Mouse (Mus musculus): ENCODE data around the gene Col20a1.

The Col20a1 gene

DNA sequence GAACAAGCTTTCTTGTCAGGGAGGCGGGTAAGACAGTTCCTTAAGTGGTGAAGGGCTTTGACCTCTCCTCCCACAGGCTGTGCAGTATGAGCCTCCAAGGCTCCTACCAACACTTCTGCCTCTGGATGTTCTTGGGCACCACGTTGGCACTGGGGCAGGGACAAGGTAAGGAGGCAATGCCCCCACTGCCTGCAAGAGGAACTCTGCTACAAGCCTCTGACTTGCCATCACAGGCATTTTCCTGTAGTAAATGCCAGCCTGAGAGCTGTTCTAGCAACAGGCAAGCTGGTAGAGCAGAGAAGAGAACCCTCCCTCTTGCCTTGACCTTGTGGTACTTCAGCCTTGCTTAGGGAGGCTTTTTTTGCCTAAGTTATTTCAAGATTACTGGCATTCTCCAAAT lies at the start of gene Col20a1:
Gene Col20a1, plus strand, starts transcription at position 87 of the 400 bp plus-strand sequence.
- DNase-seq (ENCODE audit: low read depth, low spot score): no peak

DNA sequence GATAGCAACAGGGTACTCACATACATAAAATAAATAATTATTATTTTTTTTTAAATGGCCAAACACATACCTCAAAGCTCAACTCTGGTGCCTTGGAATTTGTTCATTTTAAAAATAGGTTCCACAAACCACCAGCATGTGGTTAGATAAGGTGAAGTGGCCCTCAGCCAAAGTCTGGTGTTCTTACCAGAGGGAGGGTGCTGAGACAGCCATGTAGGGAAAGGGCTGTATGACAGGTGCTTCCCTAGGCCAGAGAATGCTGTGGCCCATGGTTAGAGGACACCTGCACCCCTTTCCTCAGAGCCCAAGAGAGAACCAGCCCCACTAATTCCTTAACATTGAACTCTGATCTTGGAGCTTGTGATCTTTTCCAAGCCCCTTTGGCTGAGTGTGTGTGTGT lies 46.1 kb upstream of the Col20a1 start:
- no peak for DNase-seq (ENCODE audit: low read depth, low spot score)

- DNase-seq (ENCODE audit: low read depth, low spot score): peak; percentile 73
These were observed 44.5 kb upstream of the Col20a1 start for GRCm38 (mm10) chr2:180941869-180942268.

DNA sequence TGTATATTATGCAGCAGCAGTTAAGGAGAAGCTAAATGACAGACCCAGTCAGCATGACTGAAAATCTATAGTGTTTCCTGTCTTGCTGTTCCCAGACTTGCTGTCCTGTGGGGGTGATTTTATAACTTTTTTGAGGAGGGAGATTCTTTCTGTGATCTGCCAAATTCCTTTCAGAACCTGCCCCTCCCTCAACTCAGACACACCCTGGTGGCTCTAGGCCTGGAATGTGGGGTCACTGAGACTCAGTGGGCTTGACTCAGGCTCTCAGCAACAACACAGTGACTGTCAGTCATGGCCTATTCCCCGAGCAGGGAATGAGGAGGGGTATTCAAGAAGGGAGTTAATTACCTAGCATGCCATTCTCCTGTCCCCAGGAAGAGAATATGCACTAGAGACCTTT lies 36.4 kb upstream of the Col20a1 start:
- DNase-seq (ENCODE audit: low read depth, low spot score): no peak

GRCm38 (mm10) chr2:180952731-180953171 lies 33.6 kb upstream of the Col20a1 start:
- no peak for DNase-seq (ENCODE audit: low read depth, low spot score)

- DNase-seq (ENCODE audit: low read depth, low spot score): no peak
These were observed 32.7 kb upstream of the Col20a1 start for GRCm38 (mm10) chr2:180953638-180954037.

DNA sequence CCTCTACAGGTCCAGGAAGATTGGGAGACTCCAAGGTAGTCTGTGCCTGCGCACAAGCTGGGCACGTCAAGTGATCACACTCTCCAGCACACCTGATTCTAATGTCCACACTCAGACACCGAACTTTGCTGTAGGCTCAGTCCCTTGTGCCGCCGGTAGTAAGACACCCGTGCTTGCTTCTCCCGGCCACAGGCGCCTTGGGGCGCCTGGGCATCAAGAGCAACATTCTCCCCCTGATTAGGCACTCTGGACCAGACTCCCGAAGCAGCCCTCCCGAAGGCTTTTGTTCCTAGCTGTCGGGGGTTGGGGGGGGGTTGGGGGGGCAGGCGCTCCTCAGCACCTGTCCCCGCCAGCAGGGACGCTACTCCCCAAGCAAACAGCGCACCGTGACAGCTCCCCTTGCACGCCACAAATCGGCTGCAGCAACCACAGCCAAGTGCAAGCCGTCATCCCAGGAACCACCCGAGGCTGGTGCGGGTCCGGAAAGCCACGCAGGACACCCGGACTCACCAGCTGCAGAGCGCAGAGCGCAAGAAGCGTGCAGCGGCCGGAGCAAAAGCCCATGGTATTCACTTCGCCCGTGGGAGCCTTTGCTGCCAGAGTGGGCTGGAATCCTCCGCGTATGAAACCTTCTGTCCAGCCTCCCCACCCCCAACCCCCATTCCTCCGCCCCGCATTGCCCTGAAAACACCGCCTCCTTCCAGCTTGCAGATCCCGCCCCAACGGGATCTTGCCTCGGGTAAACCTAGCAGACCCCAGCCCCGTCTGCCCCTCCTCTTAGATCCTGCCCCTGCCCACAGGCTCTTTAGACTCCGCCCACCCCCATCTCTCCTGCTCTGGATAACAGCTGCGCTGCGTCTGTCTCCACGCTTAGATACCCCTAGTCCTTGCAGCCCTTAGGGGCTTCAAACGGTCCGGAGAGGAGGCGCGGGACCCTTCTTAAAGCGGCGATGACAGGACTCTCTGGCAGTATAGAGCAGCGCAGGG lies 32.0 kb upstream of the Col20a1 start, which contains the start of gene Nkain4:
Gene Nkain4, minus strand, starts transcription at position 639 of the 987 bp plus-strand sequence.
- no peak for DNase-seq (ENCODE audit: low read depth, low spot score)

GRCm38 (mm10) chr2:180959605-180960004 lies 26.7 kb upstream of the Col20a1 start:
- peak; percentile 81 for DNase-seq (ENCODE audit: low read depth, low spot score)

DNA sequence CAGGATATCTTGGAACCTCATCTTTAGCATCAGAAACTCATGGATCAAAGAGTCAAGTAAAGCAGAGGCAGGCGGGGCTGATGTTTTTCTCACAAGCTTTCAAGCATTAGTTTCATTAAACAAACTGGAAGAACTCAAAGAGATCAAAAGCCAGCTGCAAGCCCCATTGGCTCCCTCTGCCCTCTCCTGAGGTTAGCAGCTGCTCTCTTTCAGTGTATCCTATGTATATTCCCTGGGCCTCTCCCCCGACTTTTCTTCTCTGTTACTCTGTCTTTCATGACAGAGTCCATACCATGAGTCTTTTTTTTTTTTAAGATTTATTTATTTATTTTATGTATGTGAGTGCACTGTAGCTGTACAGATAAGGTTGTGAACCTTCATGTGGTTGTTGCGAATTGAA lies 26.1 kb upstream of the Col20a1 start:
- DNase-seq (ENCODE audit: low read depth, low spot score): no peak

- DNase-seq (ENCODE audit: low read depth, low spot score): peak; percentile 90
These were observed 23.6 kb upstream of the Col20a1 start for GRCm38 (mm10) chr2:180962616-180963308.

DNA sequence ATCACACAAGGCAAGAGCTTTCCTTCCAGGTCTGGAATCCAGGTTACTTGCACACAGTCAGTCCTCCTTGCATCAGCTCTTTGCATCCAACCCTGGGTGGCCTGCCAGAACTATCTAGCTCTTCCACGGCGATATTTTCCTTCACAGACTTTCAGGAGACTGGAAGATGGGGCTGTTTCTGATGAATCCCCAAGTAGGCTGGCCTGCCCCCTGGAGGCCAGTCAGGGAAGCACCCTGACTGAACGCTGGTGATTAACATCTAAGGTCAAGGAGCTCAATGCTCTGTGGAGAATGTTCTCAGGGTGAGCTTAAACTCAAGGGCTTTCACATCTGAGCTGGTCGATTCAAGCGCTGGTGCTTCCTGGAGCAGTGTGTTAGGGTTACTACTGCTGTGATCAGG lies 22.4 kb upstream of the Col20a1 start:
- peak; percentile 94 for DNase-seq (ENCODE audit: low read depth, low spot score)

- peak; percentile 85 for DNase-seq (ENCODE audit: low read depth, low spot score)
These were observed 20.0 kb upstream of the Col20a1 start for GRCm38 (mm10) chr2:180966092-180966882.

DNA sequence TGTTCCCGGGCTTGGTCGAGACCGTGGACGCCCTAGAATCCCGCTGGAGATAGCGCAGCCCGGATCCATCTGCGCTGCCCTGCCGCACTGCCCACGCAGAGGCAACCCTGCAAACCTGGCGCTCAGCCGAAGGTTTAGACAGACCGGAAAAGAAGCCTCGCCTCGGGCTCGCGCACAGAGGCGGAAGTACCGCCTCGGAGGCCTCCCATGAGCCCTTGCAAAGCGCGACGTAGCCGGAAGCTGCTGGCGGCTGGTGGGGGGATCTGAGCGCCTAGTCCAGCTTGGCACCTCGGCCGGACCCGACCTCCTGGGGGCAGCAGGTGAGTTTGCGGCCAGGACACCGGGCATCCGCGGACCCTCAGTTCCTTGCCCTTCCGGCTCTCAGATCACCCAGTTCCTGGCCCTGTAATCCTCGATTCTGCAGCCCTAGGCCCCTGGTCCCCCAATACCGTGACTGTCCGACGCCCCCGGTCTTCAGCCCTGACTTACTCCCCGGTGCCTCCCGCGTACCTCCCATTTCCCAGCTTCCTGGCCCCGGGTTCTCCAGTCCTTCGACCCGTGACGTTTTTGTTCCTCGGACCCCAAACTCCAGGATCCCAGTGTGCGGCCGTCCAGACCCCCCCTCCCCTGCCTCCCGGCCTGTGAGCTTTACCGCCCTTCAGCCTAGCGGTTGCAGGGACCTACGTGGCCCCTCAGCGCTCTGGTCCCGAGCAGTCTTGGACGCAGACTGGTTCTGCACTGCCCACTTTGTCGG lies 19.1 kb upstream of the Col20a1 start, which contains the start of gene Arfgap1:
Gene Arfgap1, plus strand, starts transcription at position 216 of the 754 bp plus-strand sequence.
- peak; percentile 98 for DNase-seq (ENCODE audit: low read depth, low spot score)

DNA sequence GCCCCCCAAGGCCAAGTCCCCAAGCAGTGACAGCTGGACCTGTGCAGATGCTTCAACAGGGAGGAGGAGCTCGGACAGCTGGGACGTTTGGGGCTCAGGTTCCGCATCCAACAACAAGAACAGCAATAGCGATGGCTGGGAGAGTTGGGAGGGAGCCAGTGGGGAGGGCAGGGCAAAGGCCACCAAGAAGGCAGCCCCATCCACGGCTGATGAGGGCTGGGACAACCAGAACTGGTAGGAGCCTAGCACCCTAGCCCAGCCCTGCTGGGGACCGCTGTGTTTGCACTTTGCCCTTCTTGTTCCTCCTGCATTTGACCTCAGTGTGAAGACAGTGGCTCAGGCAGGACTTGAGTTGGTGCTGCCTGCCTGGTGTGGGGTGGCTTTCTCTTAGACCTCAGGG lies 5.2 kb upstream of the Col20a1 start:
- no peak for DNase-seq (ENCODE audit: low read depth, low spot score)

GRCm38 (mm10) chr2:180985635-180986034 lies 700 bp upstream of the Col20a1 start:
- DNase-seq (ENCODE audit: low read depth, low spot score): no peak

- DNase-seq (ENCODE audit: low read depth, low spot score): no peak
These were observed 666 bp downstream of the Col20a1 start for GRCm38 (mm10) chr2:180987001-180987400.

GRCm38 (mm10) chr2:180987432-180988030 lies 1.2 kb downstream of the Col20a1 start:
- DNase-seq (ENCODE audit: low read depth, low spot score): no peak

GRCm38 (mm10) chr2:180988347-180988913 lies 2.1 kb downstream of the Col20a1 start:
- DNase-seq (ENCODE audit: low read depth, low spot score): no peak

DNA sequence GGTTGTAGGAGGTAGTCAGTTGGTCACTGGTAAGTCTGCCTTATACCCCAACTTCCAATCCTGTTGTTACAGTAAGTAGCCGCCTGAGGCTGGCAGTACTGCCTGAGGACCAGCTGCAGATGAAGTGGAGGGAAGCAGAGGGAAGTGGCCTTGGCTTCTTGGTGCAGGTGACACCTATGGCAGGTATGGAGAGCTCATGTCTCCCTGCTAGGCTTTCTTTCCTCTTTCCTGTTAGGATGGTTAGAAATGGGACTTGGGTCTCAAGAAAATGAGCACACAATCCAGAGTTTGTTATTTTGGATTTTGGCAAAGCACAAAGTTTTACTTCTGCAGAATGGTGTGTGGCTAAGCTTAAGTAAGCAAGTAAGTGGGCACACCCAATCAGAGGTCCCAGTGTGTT lies 2.6 kb downstream of the Col20a1 start:
- no peak for DNase-seq (ENCODE audit: low read depth, low spot score)

DNA sequence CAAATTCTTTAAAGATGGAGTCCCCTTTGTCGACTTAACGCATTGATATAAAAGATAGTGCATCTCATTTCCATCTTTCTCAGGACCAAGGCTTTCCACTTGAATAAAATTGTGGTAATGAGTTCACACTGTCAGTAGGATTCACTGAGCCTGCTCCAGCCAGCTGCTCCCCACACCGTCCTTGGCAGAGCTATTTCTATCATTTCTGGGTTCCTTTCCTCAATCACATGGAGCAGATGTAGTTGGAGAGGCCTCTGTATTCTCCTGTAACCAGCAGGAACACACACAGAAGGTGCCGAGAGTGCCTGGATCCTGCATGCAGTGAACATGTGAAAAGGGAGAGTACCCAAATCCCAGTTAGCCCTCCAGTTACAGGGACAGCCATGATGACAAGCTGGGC lies 4.0 kb downstream of the Col20a1 start:
- no peak for DNase-seq (ENCODE audit: low read depth, low spot score)
